Mouse (Mus musculus) intestine, embryonic 16.5 days (tissue): ENCODE data around the gene Cox14. TPM values are rescaled to one million over a fixed set of nuclear protein-coding genes. Genes with fewer than 3 reads are reported as not detected.

Experiments used
- ATAC-seq: fragments of 200-750 bp; cut with Nextera tagmentation; 2 replicates; pipeline ENCODE4 v1.8.0; 2017; ENCODE audit warnings: moderate TSS enrichment, moderate library complexity
- H3K27ac ChIP-seq: fragments of 300-500 bp; sonication (generic); 2 replicates; pipeline ENCODE4 v1.5.1; 2014; ENCODE audit warnings: mild to moderate bottlenecking, low read length
- H3K27me3 ChIP-seq: fragments of 300-500 bp; sonication (generic); replicated peaks from 2 replicates; pipeline ENCODE4 v1.6.1; 2014; ENCODE audit warnings: low read length, control low read depth, mixed read lengths; ENCODE audit not compliant: control insufficient read depth, insufficient read depth
- H3K36me3 ChIP-seq: fragments of 300-500 bp; sonication (generic); 2 replicates; pipeline ENCODE4 v1.6.1; 2014; ENCODE audit warnings: low read length, control low read depth; ENCODE audit not compliant: control insufficient read depth, insufficient read depth
- H3K4me1 ChIP-seq: fragments of 300-500 bp; sonication (generic); 2 replicates; pipeline ENCODE4 v1.6.1; 2014; ENCODE audit warnings: low read length, control low read depth, mixed read lengths; ENCODE audit not compliant: control insufficient read depth, insufficient read depth
- H3K4me2 ChIP-seq: fragments of 300-500 bp; sonication (generic); 2 replicates; pipeline ENCODE4 v1.6.1; 2014; ENCODE audit warnings: low read depth, low read length, control low read depth
- H3K4me3 ChIP-seq: fragments of 300-500 bp; sonication (generic); 2 replicates; pipeline ENCODE4 v1.5.1; 2014; ENCODE audit warnings: mild to moderate bottlenecking, low read length
- H3K9ac ChIP-seq: fragments of 300-500 bp; sonication (generic); 2 replicates; pipeline ENCODE4 v1.6.1; 2014; ENCODE audit warnings: low read depth, low read length
- H3K9me3 ChIP-seq: fragments of 300-500 bp; sonication (generic); 2 replicates; pipeline ENCODE4 v1.6.1; 2016; ENCODE audit warnings: low read length, control low read depth; ENCODE audit not compliant: control insufficient read depth
- WGBS: fragments of 180-500 bp; shearing (Covaris S2); extraction: QIAGEN DNeasy Blood & Tissue Kit; methylation state at CpG from one replicate; pipeline ENCODE4 v1.1.7; 2014; 5-methylcytosine and 5-hydroxymethylcytosine counted together
- polyA plus RNA-seq: library from polyadenylated mRNA; unstranded; fragments of >200 nt; fragmentation: Nextera tagmentation; extraction: Ambion mirVana; gene quantifications from 2 replicates; pipeline ENCODE4 v1.2.1, GENCODE M21; 2015

Cox14 gene
- polyA plus RNA-seq, 1 experiment from 2014 or later: 253 TPM

GRCm38 (mm10) chr15:99704041-99704681 lies 21.3 kb upstream of the Cox14 start:
- Histone ChIP-seq H3K27ac (peak overlapping the region; percentile 73), H3K4me2 (peak overlapping the region; percentile 35), H3K9ac (peak overlapping the region; percentile 49), H3K4me1 (peaks cover 35% of the 10 kb centered on the region), H3K36me3 (peaks cover 16% of the 10 kb centered on the region), H3K27me3 (no peaks in the 10 kb centered on the region), H3K4me3 (peak overlapping the region; percentile 15), H3K9me3 (no peaks in the 10 kb centered on the region)
- WGBS: 46% methylated on average over 23 of the region's 23 CpGs
- ATAC-seq: no peak

GRCm38 (mm10) chr15:99704881-99705280 lies 20.5 kb upstream of the Cox14 start:
- H3K27me3 ChIP-seq: no peaks in the 10 kb centered on the region
- peaks cover 18% of the 10 kb centered on the region for H3K36me3 ChIP-seq
- H3K9me3 ChIP-seq: no peaks in the 10 kb centered on the region
- no peak for ATAC-seq
- H3K27ac ChIP-seq: peak overlapping the region; percentile 73
- H3K4me3 ChIP-seq: no peak overlapping the region
- H3K4me1 ChIP-seq: peaks cover 35% of the 10 kb centered on the region
- WGBS: 63% methylated on average over 7 of the region's 7 CpGs
- H3K4me2 ChIP-seq: 0 out of 2 replicates have a peak overlapping the region, but pooled peaks have one; percentile 35
- H3K9ac ChIP-seq: peak overlapping the region; percentile 49; the same call in 1 of the 2 replicates

GRCm38 (mm10) chr15:99705440-99706048 lies 19.9 kb upstream of the Cox14 start, which contains the start of gene Gm17349:
TSS of gene Gm17349 (minus strand) at chr15:99705490.
- 65% methylated on average over 11 of the region's 11 CpGs for WGBS
- ATAC-seq: no peak
- H3K4me3 ChIP-seq: peak within 1 kb of the TSS; percentile 15
- H3K9ac ChIP-seq: peak within 1 kb of the TSS; percentile 49
- peak within 1 kb of the TSS; percentile 73 for H3K27ac ChIP-seq
- peak within 1 kb of the TSS; percentile 35 for H3K4me2 ChIP-seq
- H3K4me1 ChIP-seq: peaks cover 33% of the 10 kb centered on the region
- H3K9me3 ChIP-seq: no peaks in the 10 kb centered on the region
- peaks cover 18% of the 10 kb centered on the region for H3K36me3 ChIP-seq
- H3K27me3 ChIP-seq: no peaks in the 10 kb centered on the region

- Histone ChIP-seq H3K4me3 (no peak overlapping the region), H3K27me3 (no peaks in the 10 kb centered on the region), H3K4me2 (no peak overlapping the region), H3K9me3 (no peaks in the 10 kb centered on the region), H3K9ac (no peak overlapping the region), H3K27ac (no peak overlapping the region), H3K4me1 (peaks cover 22% of the 10 kb centered on the region), H3K36me3 (peaks cover 30% of the 10 kb centered on the region)
- 94% methylated on average over 13 of the region's 13 CpGs for WGBS
- no peak for ATAC-seq
Observed at GRCm38 (mm10) chr15:99708176-99708575, 17.2 kb upstream of the Cox14 start.

- ATAC-seq: no peak
- WGBS: 89% methylated on average over 10 of the region's 10 CpGs
- H3K27ac ChIP-seq: no peak overlapping the region
- H3K4me3 ChIP-seq: no peak overlapping the region
- H3K4me2 ChIP-seq: no peak overlapping the region
- H3K4me1 ChIP-seq: peaks cover 7% of the 10 kb centered on the region; the same call in 1 of the 2 replicates
- peaks cover 34% of the 10 kb centered on the region for H3K36me3 ChIP-seq
- H3K9me3 ChIP-seq: no peaks in the 10 kb centered on the region
- H3K27me3 ChIP-seq: no peaks in the 10 kb centered on the region
- no peak overlapping the region for H3K9ac ChIP-seq
Observed at GRCm38 (mm10) chr15:99710221-99711190, 14.9 kb upstream of the Cox14 start.

- H3K9me3 ChIP-seq: no peaks in the 10 kb centered on the region
- H3K36me3 ChIP-seq: peaks cover 34% of the 10 kb centered on the region
- H3K9ac ChIP-seq: no peak overlapping the region
- 53% methylated on average over 3 of the region's 3 CpGs for whole genome bisulfite sequencing
- no peaks in the 10 kb centered on the region for H3K27me3 ChIP-seq
- no peak for ATAC-seq
- H3K27ac ChIP-seq: no peak overlapping the region
- no peak overlapping the region for H3K4me2 ChIP-seq
- H3K4me3 ChIP-seq: no peak overlapping the region
- H3K4me1 ChIP-seq: peaks cover 16% of the 10 kb centered on the region
Observed at GRCm38 (mm10) chr15:99711491-99711890, 13.9 kb upstream of the Cox14 start.

- no peak overlapping the region for H3K4me2 ChIP-seq
- no peaks in the 10 kb centered on the region for H3K9me3 ChIP-seq
- H3K27ac ChIP-seq: no peak overlapping the region; the same call in 1 of the 2 replicates
- peaks cover 25% of the 10 kb centered on the region for H3K36me3 ChIP-seq
- WGBS: 72% methylated on average over 13 of the region's 13 CpGs
- peak overlapping the region; percentile 25; the same call in 1 of the 2 replicates for H3K9ac ChIP-seq
- ATAC-seq: 0 out of 2 replicates have a peak, but pooled peaks have one; percentile 5
- no peak overlapping the region for H3K4me3 ChIP-seq
- no peaks in the 10 kb centered on the region for H3K27me3 ChIP-seq
- H3K4me1 ChIP-seq: peaks cover 21% of the 10 kb centered on the region
Observed at GRCm38 (mm10) chr15:99712666-99713559, 12.5 kb upstream of the Cox14 start.

- no peak for ATAC-seq
- Histone ChIP-seq H3K9ac (no peak overlapping the region), H3K4me1 (peaks cover 25% of the 10 kb centered on the region), H3K9me3 (no peaks in the 10 kb centered on the region), H3K4me2 (no peak overlapping the region), H3K27me3 (no peaks in the 10 kb centered on the region), H3K27ac (no peak overlapping the region), H3K4me3 (no peak overlapping the region), H3K36me3 (peaks cover 20% of the 10 kb centered on the region)
- 85% methylated on average over 3 of the region's 3 CpGs for WGBS
Observed at GRCm38 (mm10) chr15:99713569-99713968, 11.8 kb upstream of the Cox14 start.
